Mouse (Mus musculus) lung, postnatal 0 days (tissue): ENCODE data around the gene Elp6. TPM values are rescaled to one million over a fixed set of nuclear protein-coding genes. Genes with fewer than 3 reads are reported as not detected.

Experiments
- ATAC-seq: fragments of 200-750 bp; cut with Nextera tagmentation; 2 replicates; pipeline ENCODE4 v1.8.0; 2017; ENCODE audit warnings: moderate library complexity
- DNase-seq: peaks from one replicate; pipeline ENCODE4 v3.0.0-alpha.2; 2016; ENCODE audit warnings: low spot score
- H3K27ac ChIP-seq: fragments of 300-500 bp; sonication (generic); 2 replicates; pipeline ENCODE4 v1.5.1; 2014; ENCODE audit warnings: antibody characterized with exemption, mild to moderate bottlenecking, low read length, mixed read lengths
- H3K27me3 ChIP-seq: fragments of 300-500 bp; sonication (generic); replicated peaks from 2 replicates; pipeline ENCODE4 v1.6.1; 2014; ENCODE audit warnings: low read length, mixed read lengths; ENCODE audit not compliant: insufficient read depth
- H3K36me3 ChIP-seq: fragments of 300-500 bp; sonication (generic); 2 replicates; pipeline ENCODE4 v1.6.1; 2014; ENCODE audit warnings: low read length, mixed read lengths; ENCODE audit not compliant: insufficient read depth
- H3K4me1 ChIP-seq: fragments of 300-500 bp; sonication (generic); 2 replicates; pipeline ENCODE4 v1.6.1; 2014; ENCODE audit warnings: antibody characterized with exemption, low read depth, low read length, mixed read lengths; ENCODE audit not compliant: insufficient read depth
- H3K4me2 ChIP-seq: fragments of 300-500 bp; sonication (generic); replicated peaks from 2 replicates; pipeline ENCODE4 v1.6.1; 2014; ENCODE audit warnings: low read depth, mild to moderate bottlenecking, low read length, moderate library complexity, mixed read lengths
- H3K4me3 ChIP-seq: fragments of 300-500 bp; sonication (generic); 2 replicates; pipeline ENCODE4 v1.5.1; 2014; ENCODE audit warnings: low read depth, low read length
- H3K9ac ChIP-seq: fragments of 300-500 bp; sonication (generic); replicated peaks from 2 replicates; pipeline ENCODE4 v1.6.1; 2014; ENCODE audit warnings: low read depth, mild to moderate bottlenecking
- H3K9me3 ChIP-seq: fragments of 300-500 bp; sonication (generic); 2 replicates; pipeline ENCODE4 v1.6.1; 2016; ENCODE audit warnings: low read length, mixed read lengths
- CTCF ChIP-seq: IDR thresholded peaks from 2 replicates; pipeline ENCODE4 v1.5.1; 2016; ENCODE audit warnings: antibody characterized with exemption, mild to moderate bottlenecking
- EP300 ChIP-seq: IDR thresholded peaks from 2 replicates; pipeline ENCODE4 v1.6.1; 2016; ENCODE audit warnings: antibody characterized with exemption, mild to moderate bottlenecking, control low read depth
- WGBS: fragments of 180-500 bp; shearing (Covaris S2); extraction: QIAGEN DNeasy Blood & Tissue Kit; methylation state at CpG from one replicate; pipeline ENCODE4 v1.1.7; 2014; 5-methylcytosine and 5-hydroxymethylcytosine counted together
- polyA plus RNA-seq: library from polyadenylated mRNA; unstranded; fragments of >200 nt; fragmentation: Nextera tagmentation; extraction: Ambion mirVana; gene quantifications from 2 replicates; pipeline ENCODE4 v1.2.1, GENCODE M21; 2015

Gene Elp6
- polyA plus RNA-seq, 1 experiment from 2014 or later: 6.9 TPM

DNA sequence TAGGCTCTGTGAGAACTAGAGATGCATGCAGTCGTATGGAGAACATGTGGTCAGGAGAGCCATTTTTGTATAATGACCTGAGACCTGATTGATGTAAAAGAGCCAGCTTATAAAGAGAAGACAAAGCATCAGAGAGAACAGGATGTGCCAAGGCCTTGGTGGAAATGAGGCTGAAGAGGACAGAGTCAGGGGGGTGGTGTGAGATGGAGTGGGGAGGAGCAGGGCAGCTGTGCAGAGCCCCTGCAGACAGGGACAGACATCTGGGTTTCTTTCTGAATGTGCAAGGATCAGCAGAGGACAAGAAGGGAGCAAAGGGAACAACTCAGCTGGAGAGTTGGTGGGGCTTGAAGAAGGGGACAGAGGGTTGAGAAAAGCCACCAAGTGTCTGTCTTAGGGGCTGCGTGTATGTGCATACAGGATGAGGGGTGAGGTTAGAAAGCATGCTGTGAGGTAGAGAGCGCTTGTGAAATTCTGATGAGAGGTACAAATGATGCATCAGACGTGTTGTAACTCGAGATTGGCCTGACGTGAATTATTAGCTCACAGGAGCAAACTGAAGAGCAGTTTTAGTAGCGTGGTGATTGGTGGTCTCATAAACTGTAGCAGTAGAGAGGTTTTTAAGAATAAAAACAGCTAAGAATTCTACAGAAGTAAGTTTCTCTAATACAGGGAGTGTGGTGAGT lies 40.2 kb downstream of the Elp6 start:
- ATAC-seq: peak; percentile 83
- Histone ChIP-seq H3K27me3 (no peaks in the 10 kb centered on the region), H3K4me2 (no peak overlapping the region), H3K9me3 (no peaks in the 10 kb centered on the region), H3K4me3 (no peak overlapping the region), H3K36me3 (no peaks in the 10 kb centered on the region), H3K27ac (0 out of 2 replicates have a peak overlapping the region, but pooled peaks have one; percentile 32), H3K4me1 (peaks cover 6% of the 10 kb centered on the region; the same call in 1 of the 2 replicates), H3K9ac (no peak overlapping the region)
- no peak for TF ChIP-seq CTCF
- peak; percentile 38; the same call in 1 of the 2 replicates for TF ChIP-seq EP300
- DNase-seq: peak; percentile 59
- 40% methylated on average over 7 of the region's 7 CpGs for WGBS

DNA sequence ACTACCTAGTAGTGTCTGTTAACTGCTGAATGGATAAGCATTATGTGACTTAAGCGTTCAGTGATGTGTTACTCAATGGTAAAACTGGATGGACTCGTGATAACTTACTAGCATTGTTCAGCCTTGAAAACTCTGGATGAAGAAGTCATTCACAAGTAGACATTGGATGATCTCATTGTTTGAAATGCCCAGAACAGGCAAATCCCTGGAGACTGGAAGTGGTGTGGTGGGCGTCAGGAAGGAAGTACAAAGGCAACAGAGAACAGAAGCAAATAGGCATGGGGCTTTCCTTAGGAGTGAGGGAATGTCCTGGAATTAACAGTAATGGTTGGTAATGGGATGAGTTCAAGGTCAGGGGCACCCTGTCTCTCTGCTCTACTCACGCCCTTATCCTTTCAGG lies 43.9 kb downstream of the Elp6 start:
- Histone ChIP-seq H3K9ac (no peak overlapping the region), H3K4me3 (no peak overlapping the region), H3K36me3 (no peaks in the 10 kb centered on the region), H3K27ac (no peak overlapping the region), H3K27me3 (no peaks in the 10 kb centered on the region), H3K9me3 (no peaks in the 10 kb centered on the region), H3K4me1 (peaks cover 3% of the 10 kb centered on the region; the same call in 1 of the 2 replicates), H3K4me2 (no peak overlapping the region)
- no peak for TF ChIP-seq EP300
- no peak for TF ChIP-seq CTCF
- peak; percentile 56 for ATAC-seq
- 55% methylated on average over 4 of the region's 4 CpGs for WGBS
- DNase-seq: peak; percentile 31

GRCm38 (mm10) chr9:110350188-110350587 lies 45.2 kb downstream of the Elp6 start:
- 81% methylated on average over 5 of the region's 5 CpGs for WGBS
- H3K27ac ChIP-seq: no peak overlapping the region
- no peak for ATAC-seq

GRCm38 (mm10) chr9:110350612-110351011 lies 45.6 kb downstream of the Elp6 start:
- 93% methylated on average over 5 of the region's 5 CpGs for WGBS
- no peak overlapping the region for H3K4me2 ChIP-seq
- DNase-seq (no peak), ATAC-seq (no peak)
- no peaks in the 10 kb centered on the region for H3K9me3 ChIP-seq
- no peak overlapping the region for H3K27ac ChIP-seq
- H3K36me3 ChIP-seq: no peaks in the 10 kb centered on the region
- H3K4me1 ChIP-seq: no peaks in the 10 kb centered on the region
- no peak for TF ChIP-seq CTCF
- TF ChIP-seq EP300: no peak
- H3K9ac ChIP-seq: no peak overlapping the region
- no peak overlapping the region for H3K4me3 ChIP-seq
- H3K27me3 ChIP-seq: no peaks in the 10 kb centered on the region

More at GRCm38 (mm10) chr9:110350188-110350587, 45.2 kb downstream of the Elp6 start:
- TF ChIP-seq EP300: no peak
- no peak for TF ChIP-seq CTCF
- no peak for DNase-seq
- no peak overlapping the region for H3K4me2 ChIP-seq
- H3K9ac ChIP-seq: no peak overlapping the region
- H3K4me3 ChIP-seq: no peak overlapping the region
- H3K36me3 ChIP-seq: no peaks in the 10 kb centered on the region
- no peaks in the 10 kb centered on the region for H3K9me3 ChIP-seq
- no peaks in the 10 kb centered on the region for H3K27me3 ChIP-seq
- H3K4me1 ChIP-seq: no peaks in the 10 kb centered on the region

- Histone ChIP-seq H3K27ac (no peak overlapping the region), H3K4me2 (no peak overlapping the region), H3K9ac (no peak overlapping the region), H3K4me1 (no peaks in the 10 kb centered on the region), H3K27me3 (no peaks in the 10 kb centered on the region), H3K9me3 (no peaks in the 10 kb centered on the region), H3K4me3 (no peak overlapping the region), H3K36me3 (no peaks in the 10 kb centered on the region)
- TF ChIP-seq EP300 (no peak), CTCF (no peak)
- DNase-seq (no peak), ATAC-seq (no peak)
- WGBS: 73% methylated on average over 2 of the region's 2 CpGs
These were observed 46.4 kb downstream of the Elp6 start for GRCm38 (mm10) chr9:110351350-110351749.

DNA sequence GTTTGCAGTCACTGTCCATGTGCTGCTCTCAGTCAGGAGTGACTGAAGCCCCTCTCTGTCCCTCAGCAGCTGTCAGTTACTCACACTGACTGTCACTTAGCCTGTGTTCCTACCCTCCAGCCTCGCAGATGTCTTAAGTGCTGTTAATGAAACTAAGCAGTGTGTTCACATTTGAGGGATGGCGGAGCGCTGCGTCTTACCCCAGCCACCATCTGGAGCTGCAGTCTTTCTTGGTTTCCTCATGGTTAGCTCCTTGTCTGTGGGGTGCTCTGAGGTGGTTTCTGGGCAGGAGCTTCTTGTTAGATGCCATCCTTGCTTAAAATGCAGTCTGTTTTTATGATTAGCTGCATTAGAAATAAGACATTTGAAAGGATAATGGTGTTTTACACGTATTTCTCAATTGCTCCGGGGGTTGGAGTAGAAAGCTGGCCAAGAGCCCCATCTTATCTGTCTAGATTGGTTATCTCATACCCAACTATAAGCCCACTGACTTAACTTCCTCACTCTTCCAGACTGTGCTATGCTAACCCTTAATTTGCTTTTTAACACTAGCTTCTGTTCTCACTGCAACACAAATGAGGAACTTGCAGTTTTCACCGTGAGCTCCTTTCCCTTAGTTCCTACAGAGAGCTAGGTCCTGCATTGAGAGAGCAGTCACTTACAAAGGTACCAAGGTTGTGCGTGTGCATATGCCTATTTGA lies 47.1 kb downstream of the Elp6 start:
- H3K27me3 ChIP-seq: no peaks in the 10 kb centered on the region
- DNase-seq (no peak), ATAC-seq (no peak)

More for the DNA sequence above, 47.1 kb downstream of the Elp6 start:
- H3K9me3 ChIP-seq: no peaks in the 10 kb centered on the region
- H3K4me2 ChIP-seq: no peak overlapping the region
- H3K4me3 ChIP-seq: no peak overlapping the region
- H3K36me3 ChIP-seq: no peaks in the 10 kb centered on the region
- TF ChIP-seq EP300: no peak
- TF ChIP-seq CTCF: no peak
- WGBS: 75% methylated on average over 8 of the region's 8 CpGs
- no peak overlapping the region for H3K9ac ChIP-seq
- H3K4me1 ChIP-seq: no peaks in the 10 kb centered on the region
- no peak overlapping the region for H3K27ac ChIP-seq
